Mouse (Mus musculus): Measurements from ENCODE around the gene Serpina3m. TPM values are rescaled to one million over a fixed set of nuclear protein-coding genes. Genes with fewer than 3 reads are reported as not detected.

The Serpina3m gene
- total and polyA plus RNA-seq, 2 experiments from 2014 or later = not detected

GRCm38 (mm10) chr12:104418340-104419135 lies 80.3 kb downstream of the Serpina3m start:
- H3K4me2 ChIP-seq (ENCODE audit: low read depth, low read length, poor library complexity, severe bottlenecking) = peak overlapping the region; percentile 56
- peak overlapping the region; percentile 55; the same call in 1 of the 2 replicates for H3K27ac ChIP-seq (ENCODE audit: low read depth, low read length)
- H3K36me3 ChIP-seq (ENCODE audit: insufficient read depth, low read length) = no peaks in the 10 kb centered on the region
- no peaks in the 10 kb centered on the region for H3K4me1 ChIP-seq (ENCODE audit: insufficient read depth, low read length)
- no peaks in the 10 kb centered on the region for H3K27me3 ChIP-seq (ENCODE audit: insufficient read depth, low read length)
- ATAC-seq (ENCODE audit: low FRiP score) (peak; percentile 86), DNase-seq (ENCODE audit: low spot score) (peak; percentile 87)
- TF ChIP-seq CTCF (IDR thresholded peaks at IDR 0.05) = peak; percentile 87
- H3K9me3 ChIP-seq (ENCODE audit: low read length) = no peaks in the 10 kb centered on the region
- 15% methylated on average over 17 of the region's 17 CpGs for WGBS
- H3K9ac ChIP-seq (replicated peaks; ENCODE audit: low read length, poor library complexity, severe bottlenecking) = peak overlapping the region; percentile 55; the same call in 1 of the 2 replicates
- H3K4me3 ChIP-seq (ENCODE audit: low read depth, low read length) = peak overlapping the region; percentile 23; the same call in 1 of the 2 replicates

- TF ChIP-seq CTCF (IDR thresholded peaks at IDR 0.05) = peak; percentile 85
- DNase-seq (ENCODE audit: low spot score) (peak; percentile 21), ATAC-seq (ENCODE audit: low FRiP score) (peak; percentile 4; the same call in 1 of the 2 replicates)
- Histone ChIP-seq H3K4me3 (ENCODE audit: low read depth, low read length) (no peak overlapping the region), H3K27ac (ENCODE audit: low read depth, low read length) (0 out of 2 replicates have a peak overlapping the region, but pooled peaks have one; percentile 55), H3K4me2 (ENCODE audit: low read depth, low read length, poor library complexity, severe bottlenecking) (no peak overlapping the region), H3K9ac (replicated peaks; ENCODE audit: low read length, poor library complexity, severe bottlenecking) (no peak overlapping the region), H3K4me1 (ENCODE audit: insufficient read depth, low read length) (no peaks in the 10 kb centered on the region), H3K27me3 (ENCODE audit: insufficient read depth, low read length) (no peaks in the 10 kb centered on the region), H3K36me3 (ENCODE audit: insufficient read depth, low read length) (no peaks in the 10 kb centered on the region), H3K9me3 (ENCODE audit: low read length) (no peaks in the 10 kb centered on the region)
- WGBS = 5% methylated on average over 2 of the region's 2 CpGs
These were observed 80.8 kb downstream of the Serpina3m start for GRCm38 (mm10) chr12:104419136-104419462.

GRCm38 (mm10) chr12:104422615-104423392 lies 84.5 kb downstream of the Serpina3m start:
- H3K4me3 ChIP-seq (ENCODE audit: low read depth, low read length) = no peak overlapping the region
- no peaks in the 10 kb centered on the region for H3K27me3 ChIP-seq (ENCODE audit: insufficient read depth, low read length)
- no peak for TF ChIP-seq CTCF (IDR thresholded peaks at IDR 0.05)
- no peaks in the 10 kb centered on the region for H3K36me3 ChIP-seq (ENCODE audit: insufficient read depth, low read length)
- no peak overlapping the region for H3K9ac ChIP-seq (replicated peaks; ENCODE audit: low read length, poor library complexity, severe bottlenecking)
- no peak overlapping the region for H3K4me2 ChIP-seq (ENCODE audit: low read depth, low read length, poor library complexity, severe bottlenecking)
- no peaks in the 10 kb centered on the region for H3K9me3 ChIP-seq (ENCODE audit: low read length)
- ATAC-seq (ENCODE audit: low FRiP score) (no peak), DNase-seq (ENCODE audit: low spot score) (no peak)
- WGBS = 74% methylated on average over 11 of the region's 11 CpGs
- H3K27ac ChIP-seq (ENCODE audit: low read depth, low read length) = no peak overlapping the region
- no peaks in the 10 kb centered on the region for H3K4me1 ChIP-seq (ENCODE audit: insufficient read depth, low read length)

- H3K4me3 ChIP-seq (ENCODE audit: low read depth, low read length) = no peak overlapping the region
- ATAC-seq (ENCODE audit: low FRiP score) = no peak
- no peak for TF ChIP-seq CTCF (IDR thresholded peaks at IDR 0.05)
These were observed 87.3 kb downstream of the Serpina3m start for GRCm38 (mm10) chr12:104425591-104425990.

GRCm38 (mm10) chr12:104426915-104427314 lies 88.6 kb downstream of the Serpina3m start:
- no peak overlapping the region for H3K9ac ChIP-seq (replicated peaks; ENCODE audit: low read length, poor library complexity, severe bottlenecking)
- H3K4me1 ChIP-seq (ENCODE audit: insufficient read depth, low read length) = no peaks in the 10 kb centered on the region
- WGBS = 3% methylated on average over 7 of the region's 7 CpGs
- no peaks in the 10 kb centered on the region for H3K9me3 ChIP-seq (ENCODE audit: low read length)
- DNase-seq (ENCODE audit: low spot score) (peak; percentile 71), ATAC-seq (ENCODE audit: low FRiP score) (peak; percentile 64; the same call in 1 of the 2 replicates)
- no peak overlapping the region for H3K27ac ChIP-seq (ENCODE audit: low read depth, low read length)
- H3K27me3 ChIP-seq (ENCODE audit: insufficient read depth, low read length) = no peaks in the 10 kb centered on the region
- H3K4me3 ChIP-seq (ENCODE audit: low read depth, low read length) = no peak overlapping the region
- peak; percentile 80 for TF ChIP-seq CTCF (IDR thresholded peaks at IDR 0.05)
- no peaks in the 10 kb centered on the region for H3K36me3 ChIP-seq (ENCODE audit: insufficient read depth, low read length)
- no peak overlapping the region for H3K4me2 ChIP-seq (ENCODE audit: low read depth, low read length, poor library complexity, severe bottlenecking)

More at GRCm38 (mm10) chr12:104425591-104425990, 87.3 kb downstream of the Serpina3m start:
- WGBS = 83% methylated on average over 3 of the region's 3 CpGs
- Histone ChIP-seq H3K9me3 (ENCODE audit: low read length) (no peaks in the 10 kb centered on the region), H3K4me1 (ENCODE audit: insufficient read depth, low read length) (no peaks in the 10 kb centered on the region), H3K27ac (ENCODE audit: low read depth, low read length) (no peak overlapping the region), H3K27me3 (ENCODE audit: insufficient read depth, low read length) (no peaks in the 10 kb centered on the region), H3K9ac (replicated peaks; ENCODE audit: low read length, poor library complexity, severe bottlenecking) (no peak overlapping the region), H3K36me3 (ENCODE audit: insufficient read depth, low read length) (no peaks in the 10 kb centered on the region), H3K4me2 (ENCODE audit: low read depth, low read length, poor library complexity, severe bottlenecking) (no peak overlapping the region)
- no peak for DNase-seq (ENCODE audit: low spot score)

- Histone ChIP-seq H3K9me3 (ENCODE audit: low read length) (no peaks in the 10 kb centered on the region), H3K27me3 (ENCODE audit: insufficient read depth, low read length) (no peaks in the 10 kb centered on the region), H3K36me3 (ENCODE audit: insufficient read depth, low read length) (no peaks in the 10 kb centered on the region), H3K4me1 (ENCODE audit: insufficient read depth, low read length) (no peaks in the 10 kb centered on the region), H3K9ac (replicated peaks; ENCODE audit: low read length, poor library complexity, severe bottlenecking) (no peak overlapping the region), H3K27ac (ENCODE audit: low read depth, low read length) (no peak overlapping the region), H3K4me2 (ENCODE audit: low read depth, low read length, poor library complexity, severe bottlenecking) (no peak overlapping the region), H3K4me3 (ENCODE audit: low read depth, low read length) (no peak overlapping the region)
- ATAC-seq (ENCODE audit: low FRiP score) (no peak), DNase-seq (ENCODE audit: low spot score) (no peak)
- 52% methylated on average over 10 of the region's 10 CpGs for WGBS
- TF ChIP-seq CTCF (IDR thresholded peaks at IDR 0.05) = no peak
These were observed 93.1 kb downstream of the Serpina3m start for GRCm38 (mm10) chr12:104431359-104431758.
